ENCODE assay signal across 8 mouse cellular contexts in the genomic region with DNA sequence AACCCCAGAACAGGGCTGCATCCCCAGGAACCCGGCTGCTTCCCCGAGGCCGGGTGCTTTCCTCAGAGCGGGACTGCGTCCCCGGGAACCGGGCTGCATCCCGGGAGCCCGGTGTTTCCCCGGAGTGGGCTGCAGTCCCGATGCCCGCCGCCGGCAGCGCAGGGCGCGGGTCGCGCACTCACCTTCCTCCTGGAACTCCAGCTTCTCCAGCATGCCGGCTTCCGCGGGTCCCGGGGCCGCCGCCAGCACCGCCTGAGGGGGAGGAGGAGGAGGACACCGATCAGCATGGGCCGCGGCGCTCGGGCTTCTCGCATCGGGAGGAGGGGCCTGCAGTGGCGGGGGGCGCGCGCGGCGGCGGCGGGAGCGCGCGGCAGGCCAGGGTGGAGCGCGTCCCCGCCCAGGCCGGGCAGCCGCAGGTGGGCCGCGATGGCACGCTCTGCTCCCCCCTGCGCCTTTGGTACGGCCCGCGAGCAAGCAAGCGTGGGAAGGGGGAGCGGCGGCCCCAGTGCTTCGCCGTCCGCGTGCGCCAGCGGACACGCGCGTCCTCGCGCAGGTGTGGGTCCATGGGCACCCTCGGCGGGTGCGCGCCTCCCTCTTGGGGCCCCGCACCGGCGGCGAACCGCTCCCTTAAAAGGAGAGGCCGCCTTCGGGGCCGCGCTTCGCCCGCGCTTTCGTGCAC.
DNase-seq lines count a peak whose midpoint lies in the region; ATAC-seq and TF ChIP-seq lines count a peak whose summit lies in the region.

No protein-coding gene starts in this region.

- TF ChIP-seq CTCF in left cerebral cortex, adult 2 months (IDR thresholded peaks at IDR 0.05): peak; percentile 67

- H3K27me3 ChIP-seq in hindbrain, embryonic 15.5 days: no peaks in the 10 kb centered on the region

- ATAC-seq in hindbrain, embryonic 15.5 days (ENCODE audit: low FRiP score, low read depth): peak; percentile 96

- H3K36me3 ChIP-seq in hindbrain, embryonic 15.5 days: no peaks in the 10 kb centered on the region
- H3K36me3 ChIP-seq in macrophage (ENCODE audit: inconsistent target): no peaks in the 10 kb centered on the region

- H3K27ac ChIP-seq in hindbrain, embryonic 15.5 days (replicated peaks): peak overlapping the region; percentile 95
- peak overlapping the region; percentile 95 for H3K27ac ChIP-seq in left cerebral cortex, adult 2 months
- H3K27ac ChIP-seq in macrophage: no peak overlapping the region

- peak overlapping the region; percentile 86 for H3K9ac ChIP-seq in hindbrain, embryonic 15.5 days

- 0% methylated on average over 52 of the region's 87 CpGs for WGBS in hindbrain, embryonic 15.5 days
- 3% methylated on average over 60 of the region's 87 CpGs for WGBS in macrophage (ENCODE audit: missing documents)

- H3K79me2 ChIP-seq in macrophage (ENCODE audit: inconsistent target): no peaks in the 10 kb centered on the region

- H3K4me1 ChIP-seq in hindbrain, embryonic 15.5 days (replicated peaks): peaks cover 28% of the 10 kb centered on the region

- no peaks in the 10 kb centered on the region for H3K9me3 ChIP-seq in hindbrain, embryonic 15.5 days

- H3K4me2 ChIP-seq in hindbrain, embryonic 15.5 days: peak overlapping the region; percentile 79

- intact Hi-C loops in left cerebral cortex, adult 2 months (cut with DNase I): loop anchor here (1.0 to 5.0 kb wide), 3 partner anchors 66 to 103 kb away; a partner anchor contains a TSS

- DNase-seq in T-cell, adult 2 months (ENCODE audit: low spot score): peak; percentile 95
- peak; percentile 95 to 97 for DNase-seq in cerebellum, postnatal 10 days
- peak; percentile 88 to 90 for DNase-seq in frontal cortex, postnatal 36 days (ENCODE audit: low spot score in 2 of 2)
- peak; percentile 90 for DNase-seq in left cerebral cortex, adult 2 months (ENCODE audit: extremely low spot score in 1 of 2, low spot score in 2 of 2)
- peak; percentile 93 to 94 for DNase-seq in right cerebral cortex, postnatal 10 days (ENCODE audit: low spot score in 2 of 2)
- peak; percentile 85 for DNase-seq in urinary bladder, postnatal 14 days (ENCODE audit: low spot score)

- peak overlapping the region; percentile 61 for H3K4me3 ChIP-seq in hindbrain, embryonic 15.5 days
- peak overlapping the region; percentile 92 for H3K4me3 ChIP-seq in left cerebral cortex, adult 2 months
- peak overlapping the region; percentile 15; the same call in 1 of the 2 replicates for H3K4me3 ChIP-seq in macrophage (ENCODE audit: inconsistent target)

Comparison
In these comparisons a context has a peak if more than half of its experiments do, and no peak if none do; other contexts are left out.
1. H3K4me3 ChIP-seq: peak in every context shown above with its lines; median percentile 92 in left cerebral cortex, adult 2 months; 61 in hindbrain, embryonic 15.5 days; 15 in macrophage.